Mouse (Mus musculus) ovary, adult 2 months (tissue): ENCODE measurements around the gene Gm20388. TPM values are rescaled to one million over a fixed set of nuclear protein-coding genes. Genes with fewer than 3 reads are reported as not detected.

Source experiments
- polyA plus RNA-seq: library from polyadenylated mRNA; depleted of rRNA; stranded (reverse); fragments of >200 nt; gene quantifications from 2 replicates; pipeline ENCODE4 v1.2.3, GENCODE M21; 2012

The Gm20388 gene
- polyA plus RNA-seq, 1 experiment: 71.9 TPM

DNA sequence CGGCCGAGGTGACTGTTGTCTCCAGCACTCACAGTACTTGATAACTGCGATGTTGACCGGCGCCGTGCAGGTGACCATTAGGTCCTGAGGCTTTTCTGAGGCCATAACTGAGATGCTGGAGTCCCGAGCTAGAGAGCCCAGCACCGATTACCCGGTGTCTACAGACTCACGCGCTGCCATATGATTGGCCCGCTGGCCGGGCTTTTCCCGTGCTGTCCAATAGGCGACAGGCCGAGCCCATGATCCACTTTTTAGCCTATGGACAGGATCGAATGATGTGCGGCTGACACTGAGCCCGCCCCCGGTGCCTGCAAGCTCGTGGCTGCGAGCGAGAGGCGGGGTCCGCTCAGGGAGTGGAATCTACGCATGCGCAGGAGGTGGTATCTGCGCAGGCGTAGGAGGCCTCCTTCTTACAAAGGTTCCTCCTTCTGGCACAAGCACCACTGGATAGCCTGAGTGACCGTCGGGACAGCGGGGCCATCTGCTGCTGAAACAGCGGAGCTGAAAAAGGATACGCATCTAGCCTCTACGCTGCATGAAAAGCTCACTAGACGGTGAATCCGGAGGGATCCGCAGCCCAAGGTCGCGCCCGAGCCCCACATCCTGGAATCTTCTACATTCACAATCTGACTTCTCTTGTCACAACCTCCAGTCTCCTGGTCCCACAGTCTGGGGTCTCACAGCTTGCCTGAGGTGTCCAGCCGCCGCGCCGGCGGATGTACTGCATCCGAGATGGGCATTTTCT is 2532.8 kb downstream of the Gm20388 start, which contains the start of gene Mvd:
Gene Mvd (minus strand): TSS at position 161 of the 745 bp plus-strand sequence.

GRCm38 (mm10) chr8:122460524-122461472 is 2550.2 kb downstream of the Gm20388 start, which contains the start of gene Snai3:
Gene Snai3, minus strand, starts transcription at chr8:122460733.

GRCm38 (mm10) chr8:122475580-122476320 is 2565.1 kb downstream of the Gm20388 start, which contains the start of the genes Rnf166 and Ctu2:
Gene Rnf166, minus strand, starts transcription at chr8:122476064.
Gene Ctu2, plus strand, starts transcription at chr8:122476143.

GRCm38 (mm10) chr8:122551265-122552051 is 2640.8 kb downstream of the Gm20388 start, which contains the start of gene Piezo1:
Gene Piezo1, minus strand, starts transcription at chr8:122551329.

GRCm38 (mm10) chr8:122567361-122568108 is 2656.9 kb downstream of the Gm20388 start, which contains the start of gene Cdt1:
Gene Cdt1, plus strand, starts transcription at chr8:122568015.

GRCm38 (mm10) chr8:122576648-122577022 is 2666.0 kb downstream of the Gm20388 start, which contains the start of gene Aprt:
Gene Aprt, minus strand, starts transcription at chr8:122576909.

GRCm38 (mm10) chr8:122611295-122612133 is 2700.9 kb downstream of the Gm20388 start, which contains the start of the genes Galns and Trappc2l:
Gene Galns, minus strand, starts transcription at chr8:122611463.
Gene Trappc2l, plus strand, starts transcription at chr8:122611640.

DNA sequence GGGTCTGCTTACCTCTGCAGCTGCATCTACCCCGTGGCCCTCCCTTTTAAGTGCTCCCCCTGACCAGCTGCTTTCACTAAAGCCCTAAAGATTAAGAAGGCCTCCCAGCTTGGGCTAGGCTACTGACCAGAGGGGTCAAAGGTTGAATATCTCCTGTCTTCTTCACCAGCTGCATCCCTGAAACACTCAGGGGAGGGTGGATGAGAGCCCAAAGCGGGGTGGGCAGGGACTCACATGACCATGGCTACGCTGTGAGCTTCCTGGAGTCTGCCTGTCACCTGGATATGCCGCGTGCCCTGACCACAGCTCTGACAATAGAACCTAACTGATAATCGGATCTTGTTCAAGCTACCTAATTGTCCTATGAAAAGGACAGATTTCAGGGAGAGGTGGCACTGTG is 2712.1 kb downstream of the Gm20388 start, which contains the start of gene Pabpn1l:
Gene Pabpn1l (minus strand): TSS at position 13 of the 400 bp plus-strand sequence.

GRCm38 (mm10) chr8:122699005-122699492 is 2788.4 kb downstream of the Gm20388 start, which contains the start of gene Cbfa2t3:
Gene Cbfa2t3, minus strand, starts transcription at chr8:122699109.

DNA sequence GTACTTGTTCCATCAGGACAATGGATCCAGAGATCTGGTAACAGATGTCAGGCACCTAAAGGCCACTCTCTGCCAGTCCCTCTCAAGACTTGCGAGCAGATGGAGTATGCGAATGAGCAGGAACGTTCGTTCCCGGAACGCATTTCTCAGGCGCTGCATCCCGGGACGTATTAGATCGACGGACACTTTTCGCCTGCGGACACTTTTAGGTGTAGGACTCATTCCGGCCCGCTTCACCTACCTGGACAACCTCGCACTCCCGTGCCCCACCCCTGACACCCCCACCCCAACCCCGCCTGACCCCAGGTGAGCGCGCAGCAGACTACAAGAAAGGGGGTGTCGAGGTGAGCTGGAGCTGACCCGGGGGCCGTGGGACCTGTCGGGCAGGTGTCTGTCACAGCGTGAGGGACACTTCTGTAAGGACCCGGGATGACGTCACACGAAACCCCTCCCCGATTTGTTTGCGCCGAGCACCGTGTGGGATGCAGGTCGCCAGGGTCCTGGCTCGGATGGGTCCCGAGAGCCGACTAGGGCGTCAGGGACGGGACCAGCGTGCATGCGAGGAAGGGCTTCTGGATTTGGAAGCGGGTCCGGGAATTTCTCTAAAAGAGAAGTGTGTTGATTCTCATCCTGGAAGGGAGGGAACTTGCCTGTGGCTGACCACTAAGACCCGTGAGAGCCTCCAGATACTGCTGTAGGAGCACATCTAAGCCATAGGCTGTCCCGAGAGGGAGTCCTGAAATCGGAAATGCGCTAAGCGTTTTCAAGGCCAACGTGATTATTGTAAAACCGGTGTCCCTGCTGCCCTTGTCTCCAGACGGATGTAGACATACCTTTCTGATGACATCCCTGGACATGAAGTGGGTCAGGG is 2864.9 kb downstream of the Gm20388 start, which contains the start of gene Acsf3:
Gene Acsf3 (plus strand): TSS at position 202 of the 871 bp plus-strand sequence.

GRCm38 (mm10) chr8:122847829-122848561 is 2937.4 kb downstream of the Gm20388 start, which contains the start of gene Cdh15:
Gene Cdh15, plus strand, starts transcription at chr8:122847966.

DNA sequence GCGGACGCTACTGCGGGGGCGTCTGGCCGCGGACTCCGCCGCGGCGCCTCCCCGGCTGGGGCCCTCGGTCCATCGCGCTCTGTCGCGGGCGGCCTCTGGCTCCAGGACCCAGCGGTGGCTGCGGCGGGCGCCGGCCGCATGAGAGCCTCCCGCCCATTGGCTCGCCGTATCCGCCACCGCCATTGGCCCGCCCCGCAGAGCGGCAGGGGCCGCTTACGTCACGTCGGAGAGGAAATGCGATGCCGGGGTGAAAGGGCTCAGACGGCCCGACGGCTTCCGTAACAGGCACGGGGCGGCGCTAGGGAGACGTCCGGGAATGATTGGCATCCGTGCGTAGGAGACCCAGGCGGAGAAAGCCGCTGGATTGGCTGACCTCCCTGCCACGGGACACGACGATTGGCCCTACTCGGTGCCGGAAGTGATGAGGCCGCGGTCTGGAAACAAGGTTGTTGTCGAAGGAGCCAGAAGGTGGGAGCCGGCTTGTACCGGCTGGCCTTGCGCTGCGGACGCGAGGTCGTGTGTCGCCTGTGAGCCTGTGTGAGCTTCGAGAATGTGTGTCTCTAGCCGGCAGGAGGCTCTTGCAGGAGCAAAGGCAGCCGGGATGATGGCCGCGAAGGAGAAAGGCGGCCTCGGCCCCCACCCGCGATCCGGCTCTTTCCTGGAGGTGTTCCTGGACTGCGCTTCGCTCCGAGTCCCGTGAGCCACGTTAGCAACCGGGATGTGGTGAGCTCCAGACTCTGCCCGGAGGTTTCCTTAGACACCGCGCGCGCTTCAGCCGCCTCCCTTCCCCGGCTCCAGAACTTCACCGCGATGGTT is 3131.7 kb downstream of the Gm20388 start, which contains the start of gene Ankrd11:
Gene Ankrd11 (minus strand): TSS at position 120 of the 816 bp plus-strand sequence.

DNA sequence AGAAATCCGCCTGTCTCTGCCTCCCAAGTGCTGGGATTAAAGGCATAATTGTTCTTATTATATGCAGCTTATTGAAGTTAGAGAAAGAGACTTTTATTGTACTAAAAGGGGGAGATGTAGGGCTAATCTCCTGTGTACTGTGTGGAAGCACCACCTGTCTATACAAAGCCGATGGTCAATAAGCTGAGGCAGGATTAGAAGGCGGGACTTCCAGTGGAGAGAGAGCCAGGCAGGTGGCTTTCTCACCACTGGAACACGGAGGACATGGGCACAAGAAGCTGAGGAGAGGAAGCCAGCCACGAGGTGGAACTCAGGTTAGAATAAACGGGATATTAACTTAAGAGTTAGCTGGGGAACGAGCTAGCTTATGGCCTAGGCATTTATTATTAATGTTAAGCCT is 3152.1 kb downstream of the Gm20388 start, which contains the start of gene Spg7:
Gene Spg7 (plus strand): TSS at position 222 of the 400 bp plus-strand sequence.

GRCm38 (mm10) chr8:123101735-123102685 is 3191.4 kb downstream of the Gm20388 start, which contains the start of gene Rpl13:
Gene Rpl13, plus strand, starts transcription at chr8:123102350.

DNA sequence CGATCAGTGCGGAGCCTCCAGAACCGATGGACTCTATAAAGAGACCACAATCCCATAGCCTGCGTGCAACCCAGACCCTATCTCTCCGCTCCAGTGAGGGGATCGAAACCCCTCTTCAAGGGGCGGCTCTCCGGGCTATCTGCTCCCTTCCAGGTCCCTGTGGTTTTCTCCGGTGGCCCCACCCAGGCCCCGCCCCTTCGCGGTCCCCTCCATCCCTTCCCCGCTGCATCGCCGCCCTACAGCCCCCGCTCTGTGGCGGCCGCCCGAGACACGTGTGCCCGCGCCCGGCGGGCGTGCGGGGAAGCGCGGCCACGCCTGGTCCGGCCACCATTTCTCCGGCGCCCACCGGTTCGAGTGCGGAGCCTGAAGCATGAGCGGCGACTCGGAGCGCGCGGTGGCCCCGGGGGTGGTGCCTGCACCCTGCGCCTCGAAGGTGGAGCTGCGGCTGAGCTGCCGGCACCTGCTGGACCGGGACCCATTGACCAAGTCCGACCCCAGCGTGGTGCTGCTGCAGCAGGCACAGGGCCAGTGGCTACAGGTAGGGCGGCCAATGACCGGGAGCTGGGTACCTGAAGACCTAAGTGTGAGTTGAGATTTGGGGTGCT is 3206.6 kb downstream of the Gm20388 start, which contains the start of gene Cpne7:
Gene Cpne7 (plus strand): TSS at position 248 of the 605 bp plus-strand sequence.

